Mouse (Mus musculus) heart, postnatal 10 days (tissue): ENCODE data around the gene Glis3. TPM values are rescaled to one million over a fixed set of nuclear protein-coding genes. Genes with fewer than 3 reads are reported as not detected.

Experiments
- DNase-seq, 2 experiments: peaks; one replicate each; pipeline ENCODE4 v3.0.0; 2021
- intact Hi-C: fragments of 180-260 bp; cut with DNase I; formaldehyde crosslinking; loops from one replicate; pipeline ENCODE4 v1.15.1; 2025
- total RNA-seq, 2 experiments: library from RNA; stranded (reverse); gene quantifications; 2 replicates each; pipeline ENCODE4 v1.2.3; 2021

Glis3 gene
- total RNA-seq, 2 experiments from 2014 or later: 1.7 to 2.0 TPM

GRCm38 (mm10) chr19:28351068-28352066 lies 328.5 kb downstream of the Glis3 start:
- intact Hi-C loops: no loop called here
- no peak for DNase-seq

GRCm38 (mm10) chr19:28347080-28347825 lies 332.6 kb downstream of the Glis3 start:
- no peak for DNase-seq
- intact Hi-C loops: no loop called here

- intact Hi-C loops: no loop called here
- no peak for DNase-seq
Observed at GRCm38 (mm10) chr19:28343640-28344039, 336.2 kb downstream of the Glis3 start.

GRCm38 (mm10) chr19:28337574-28337973 lies 342.3 kb downstream of the Glis3 start:
- intact Hi-C loops: no loop called here

GRCm38 (mm10) chr19:28336651-28337510 lies 343.0 kb downstream of the Glis3 start:
- intact Hi-C loops: no loop called here
- no peak for DNase-seq

More at GRCm38 (mm10) chr19:28337574-28337973, 342.3 kb downstream of the Glis3 start:
- DNase-seq: no peak

- intact Hi-C loops: no loop called here
- peak in 1 of 2 experiments; percentile 14 for DNase-seq
Observed at GRCm38 (mm10) chr19:28335890-28336289, 344.0 kb downstream of the Glis3 start.

GRCm38 (mm10) chr19:28333007-28333766 lies 346.7 kb downstream of the Glis3 start:
- intact Hi-C loops: no loop called here
- no peak for DNase-seq

- intact Hi-C loops: no loop called here
Observed at GRCm38 (mm10) chr19:28328444-28329110, 351.3 kb downstream of the Glis3 start.

GRCm38 (mm10) chr19:28327536-28327935 lies 352.3 kb downstream of the Glis3 start:
- intact Hi-C loops: no loop called here

More at GRCm38 (mm10) chr19:28328444-28329110, 351.3 kb downstream of the Glis3 start:
- peak; percentile 15 to 21 for DNase-seq

GRCm38 (mm10) chr19:28306036-28306435 lies 373.8 kb downstream of the Glis3 start:
- DNase-seq: no peak
- intact Hi-C loops: no loop called here

More at GRCm38 (mm10) chr19:28327536-28327935, 352.3 kb downstream of the Glis3 start:
- no peak for DNase-seq

GRCm38 (mm10) chr19:28305510-28305909 lies 374.4 kb downstream of the Glis3 start:
- intact Hi-C loops: no loop called here
- no peak for DNase-seq

- intact Hi-C loops: no loop called here
- DNase-seq: no peak
Observed at GRCm38 (mm10) chr19:28302831-28303242, 377.0 kb downstream of the Glis3 start.

- intact Hi-C loops: no loop called here
- DNase-seq: no peak
Observed at GRCm38 (mm10) chr19:28300226-28300625, 379.7 kb downstream of the Glis3 start.

GRCm38 (mm10) chr19:28299211-28299775 lies 380.6 kb downstream of the Glis3 start:
- intact Hi-C loops: no loop called here
- DNase-seq: no peak

- intact Hi-C loops: no loop called here
- no peak for DNase-seq
Observed at GRCm38 (mm10) chr19:28298669-28299068, 381.2 kb downstream of the Glis3 start.

- intact Hi-C loops: no loop called here
- DNase-seq: no peak
Observed at GRCm38 (mm10) chr19:28291596-28291995, 388.3 kb downstream of the Glis3 start.

GRCm38 (mm10) chr19:28289457-28289856 lies 390.4 kb downstream of the Glis3 start:
- DNase-seq: no peak
- intact Hi-C loops: no loop called here

GRCm38 (mm10) chr19:28287431-28287830 lies 392.4 kb downstream of the Glis3 start:
- no peak for DNase-seq
- intact Hi-C loops: no loop called here

GRCm38 (mm10) chr19:28284098-28284569 lies 395.7 kb downstream of the Glis3 start:
- intact Hi-C loops: no loop called here
- no peak for DNase-seq
